Mouse (Mus musculus): ENCODE data around the gene Naa15. TPM values are rescaled to one million over a fixed set of nuclear protein-coding genes. Genes with fewer than 3 reads are reported as not detected.

Gene Naa15
- polyA plus RNA-seq, 1 experiment from 2014 or later: 38.2 TPM

DNA sequence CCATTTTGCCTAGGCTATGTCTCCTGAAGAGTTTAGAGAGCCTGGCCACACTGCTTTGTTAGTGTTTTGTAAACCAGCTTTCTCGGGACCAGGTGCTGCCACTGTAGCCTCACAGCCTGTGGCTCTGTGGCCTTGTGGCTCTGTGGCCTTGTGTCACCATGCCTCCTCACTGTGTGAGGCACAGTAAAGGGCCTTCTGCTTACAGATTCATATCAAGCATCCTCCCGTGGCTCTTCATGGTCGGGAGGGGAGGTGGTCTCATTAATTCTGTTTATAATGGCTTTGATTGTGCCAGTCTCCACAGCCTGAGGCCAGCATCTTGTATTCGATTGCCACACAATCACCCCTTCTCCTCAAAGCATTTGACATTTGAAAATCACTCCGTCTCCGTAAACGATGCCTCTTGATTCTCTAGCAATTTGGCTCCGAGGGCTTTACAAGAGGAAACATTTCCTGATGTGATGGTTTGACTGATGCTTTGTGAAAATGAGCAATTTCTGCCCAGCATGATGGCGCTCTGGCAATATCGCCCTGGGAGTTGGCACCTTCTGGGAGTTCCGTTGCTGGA is 89.5 kb downstream of the Naa15 start:
- Histone ChIP-seq H3K27me3 (ENCODE audit: control insufficient read depth, insufficient read depth, low read depth, low read length) (no peaks in the 10 kb centered on the region), H3K4me3 (ENCODE audit: low read depth, low read length) (no peak overlapping the region), H3K9ac (ENCODE audit: low read depth, low read length) (no peak overlapping the region), H3K4me2 (ENCODE audit: low read length) (no peak overlapping the region), H3K4me1 (ENCODE audit: control insufficient read depth, insufficient read depth, low read length) (no peaks in the 10 kb centered on the region), H3K36me3 (ENCODE audit: control insufficient read depth, insufficient read depth, low read length) (no peaks in the 10 kb centered on the region), H3K27ac (ENCODE audit: low read length) (no peak overlapping the region), H3K9me3 (replicated peaks; ENCODE audit: control insufficient read depth, low read length, poor library complexity, severe bottlenecking) (no peaks in the 10 kb centered on the region)
- no peak for ATAC-seq
- WGBS: 45% methylated on average over 11 of the region's 11 CpGs

DNA sequence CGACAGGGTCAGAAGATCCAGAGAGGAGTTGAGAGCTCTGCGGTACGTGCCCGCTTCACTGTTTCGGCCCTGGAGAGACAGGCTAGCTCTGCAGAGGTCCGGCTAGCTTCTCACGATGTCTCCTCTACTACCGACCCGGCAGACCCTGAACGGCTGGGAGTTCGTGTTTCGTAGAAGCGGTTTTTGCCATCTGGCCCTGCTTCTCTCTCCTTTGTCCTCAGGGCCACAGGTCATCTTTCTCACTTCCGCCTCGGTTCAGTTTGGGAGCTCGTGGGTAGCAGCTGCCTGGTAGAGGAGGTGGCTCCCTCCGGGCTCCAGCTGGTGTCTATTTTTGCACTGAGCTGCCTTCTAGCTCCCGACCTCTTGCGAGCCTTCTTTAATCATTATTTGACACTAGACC is 90.5 kb downstream of the Naa15 start:
- no peaks in the 10 kb centered on the region for H3K36me3 ChIP-seq (ENCODE audit: control insufficient read depth, insufficient read depth, low read length)
- no peak overlapping the region for H3K4me3 ChIP-seq (ENCODE audit: low read depth, low read length)
- no peak overlapping the region for H3K4me2 ChIP-seq (ENCODE audit: low read length)
- H3K27me3 ChIP-seq (ENCODE audit: control insufficient read depth, insufficient read depth, low read depth, low read length): no peaks in the 10 kb centered on the region
- H3K9ac ChIP-seq (ENCODE audit: low read depth, low read length): no peak overlapping the region
- WGBS: 62% methylated on average over 19 of the region's 19 CpGs
- ATAC-seq: no peak
- H3K9me3 ChIP-seq (replicated peaks; ENCODE audit: control insufficient read depth, low read length, poor library complexity, severe bottlenecking): no peaks in the 10 kb centered on the region
- no peak overlapping the region for H3K27ac ChIP-seq (ENCODE audit: low read length)
- no peaks in the 10 kb centered on the region for H3K4me1 ChIP-seq (ENCODE audit: control insufficient read depth, insufficient read depth, low read length)

DNA sequence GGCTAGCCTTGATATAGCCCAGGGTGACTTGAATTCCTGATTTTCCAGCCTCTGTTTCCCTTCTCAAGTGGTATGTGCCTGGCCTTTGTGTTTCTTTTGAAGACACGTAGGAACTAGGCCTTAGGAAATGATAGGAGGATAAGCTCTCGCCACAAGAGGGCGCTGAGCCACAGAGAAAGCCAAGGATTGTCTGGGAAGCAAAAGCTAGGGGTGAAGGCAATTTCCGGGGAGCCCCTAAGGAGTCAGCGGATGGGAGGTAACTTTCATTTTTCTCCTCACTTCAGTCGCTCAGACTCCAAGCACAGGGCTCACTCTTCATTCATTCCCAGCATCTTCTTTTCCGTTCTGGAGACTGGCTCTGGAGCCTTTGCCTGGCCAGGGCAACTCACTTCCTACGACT is 96.0 kb downstream of the Naa15 start:
- H3K4me2 ChIP-seq (ENCODE audit: low read length): no peak overlapping the region
- H3K27ac ChIP-seq (ENCODE audit: low read length): no peak overlapping the region
- H3K27me3 ChIP-seq (ENCODE audit: control insufficient read depth, insufficient read depth, low read depth, low read length): no peaks in the 10 kb centered on the region
- no peaks in the 10 kb centered on the region for H3K36me3 ChIP-seq (ENCODE audit: control insufficient read depth, insufficient read depth, low read length)
- H3K4me3 ChIP-seq (ENCODE audit: low read depth, low read length): no peak overlapping the region
- H3K4me1 ChIP-seq (ENCODE audit: control insufficient read depth, insufficient read depth, low read length): no peaks in the 10 kb centered on the region
- 29% methylated on average over 8 of the region's 8 CpGs for WGBS
- no peak for ATAC-seq
- H3K9ac ChIP-seq (ENCODE audit: low read depth, low read length): no peak overlapping the region
- H3K9me3 ChIP-seq (replicated peaks; ENCODE audit: control insufficient read depth, low read length, poor library complexity, severe bottlenecking): no peaks in the 10 kb centered on the region

DNA sequence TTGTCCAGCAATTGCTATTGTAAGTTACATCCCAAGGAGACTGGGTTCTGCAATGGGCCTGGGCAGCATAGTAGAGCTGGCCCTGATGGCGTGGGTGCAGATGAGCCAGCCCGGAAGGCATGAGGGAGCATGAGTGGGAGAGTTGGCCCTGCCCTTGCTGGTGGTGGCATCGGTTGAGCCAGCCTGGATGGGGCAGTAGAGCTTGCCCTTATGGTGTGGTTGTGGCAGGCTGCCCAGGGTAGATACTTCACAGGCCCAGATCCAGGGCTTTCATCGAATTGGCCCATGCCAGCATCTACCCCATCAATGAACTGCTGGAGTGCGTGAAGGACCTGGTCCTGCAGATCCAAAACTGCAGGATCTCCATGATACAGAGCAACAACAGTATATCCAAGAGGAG is 97.0 kb downstream of the Naa15 start:
- no peaks in the 10 kb centered on the region for H3K36me3 ChIP-seq (ENCODE audit: control insufficient read depth, insufficient read depth, low read length)
- no peak overlapping the region for H3K9ac ChIP-seq (ENCODE audit: low read depth, low read length)
- 96% methylated on average over 5 of the region's 5 CpGs for WGBS
- no peaks in the 10 kb centered on the region for H3K4me1 ChIP-seq (ENCODE audit: control insufficient read depth, insufficient read depth, low read length)
- H3K4me2 ChIP-seq (ENCODE audit: low read length): no peak overlapping the region
- no peak; the same call in 1 of the 2 replicates for ATAC-seq
- no peaks in the 10 kb centered on the region for H3K27me3 ChIP-seq (ENCODE audit: control insufficient read depth, insufficient read depth, low read depth, low read length)
- no peak overlapping the region for H3K27ac ChIP-seq (ENCODE audit: low read length)
- no peak overlapping the region for H3K4me3 ChIP-seq (ENCODE audit: low read depth, low read length)
- no peaks in the 10 kb centered on the region for H3K9me3 ChIP-seq (replicated peaks; ENCODE audit: control insufficient read depth, low read length, poor library complexity, severe bottlenecking)

DNA sequence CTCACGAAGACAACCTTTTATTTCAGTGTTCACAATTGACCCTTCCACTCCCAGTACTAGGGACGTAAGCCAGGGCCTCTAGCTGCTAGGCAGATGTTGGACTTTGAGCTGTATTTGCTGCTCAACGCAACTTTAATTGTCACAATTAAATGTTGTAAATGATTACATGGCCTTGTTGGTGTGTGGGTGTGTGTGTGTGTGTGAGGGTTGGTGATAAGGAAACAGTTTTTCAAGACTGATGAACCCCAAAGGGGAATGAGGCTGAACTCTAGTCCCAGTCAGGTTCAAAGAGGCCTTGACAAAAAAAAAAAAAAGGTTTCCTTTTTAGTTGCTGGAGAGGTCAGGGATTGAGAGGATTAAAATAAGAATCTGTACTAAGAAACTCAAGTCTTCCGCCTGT is 102.5 kb downstream of the Naa15 start:
- H3K4me1 ChIP-seq (ENCODE audit: control insufficient read depth, insufficient read depth, low read length): no peaks in the 10 kb centered on the region
- ATAC-seq: no peak
- H3K36me3 ChIP-seq (ENCODE audit: control insufficient read depth, insufficient read depth, low read length): peaks cover 11% of the 10 kb centered on the region; the same call in 1 of the 2 replicates
- no peak overlapping the region for H3K4me2 ChIP-seq (ENCODE audit: low read length)
- no peak overlapping the region for H3K9ac ChIP-seq (ENCODE audit: low read depth, low read length)
- WGBS: 73% methylated on average over 4 of the region's 4 CpGs
- H3K27me3 ChIP-seq (ENCODE audit: control insufficient read depth, insufficient read depth, low read depth, low read length): no peaks in the 10 kb centered on the region
- no peak overlapping the region for H3K27ac ChIP-seq (ENCODE audit: low read length)
- no peaks in the 10 kb centered on the region for H3K9me3 ChIP-seq (replicated peaks; ENCODE audit: control insufficient read depth, low read length, poor library complexity, severe bottlenecking)
- H3K4me3 ChIP-seq (ENCODE audit: low read depth, low read length): no peak overlapping the region

DNA sequence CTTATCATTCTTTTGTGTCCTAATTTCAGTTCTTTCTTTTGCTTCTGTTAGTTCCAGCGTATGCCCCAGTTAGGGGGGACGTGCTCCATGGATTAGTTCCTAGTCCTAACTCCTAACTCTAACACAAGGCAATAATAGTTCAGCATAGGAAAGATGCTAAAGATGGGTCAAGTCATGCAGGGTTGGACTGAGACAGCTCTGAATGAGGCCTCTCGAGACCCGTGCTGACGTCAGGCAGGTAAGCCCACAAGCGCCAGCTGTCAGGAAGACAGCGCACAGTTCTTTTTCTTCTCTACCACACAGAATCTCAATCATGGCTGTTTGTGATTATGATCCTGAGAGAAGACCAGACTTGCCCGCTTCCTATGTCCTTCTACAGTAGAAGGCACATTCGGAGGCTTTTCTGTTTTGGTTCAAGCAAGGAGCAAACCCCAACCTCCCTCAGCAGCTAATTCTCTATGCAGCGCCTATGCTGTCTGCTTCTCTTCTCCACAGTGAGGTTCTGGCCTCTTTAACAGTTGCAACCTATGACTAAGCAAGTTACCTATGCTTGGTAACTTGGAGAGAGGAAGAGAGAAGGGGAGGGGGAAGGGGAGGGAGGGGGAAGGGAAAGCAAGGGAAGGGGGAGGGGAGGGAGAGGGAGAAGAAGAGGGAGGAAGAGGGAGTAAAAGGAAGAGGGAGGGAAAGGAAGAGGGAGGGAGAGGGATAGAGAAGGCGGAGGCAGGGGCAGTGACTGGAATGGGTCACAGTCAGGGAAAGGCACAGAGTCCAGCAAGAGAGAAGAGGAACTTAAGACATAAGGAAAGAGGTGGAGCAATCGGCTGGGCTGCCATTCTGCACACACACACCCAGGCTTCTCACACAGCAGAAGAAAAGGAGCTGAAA is 103.2 kb downstream of the Naa15 start:
- Histone ChIP-seq H3K4me2 (ENCODE audit: low read length) (no peak overlapping the region), H3K36me3 (ENCODE audit: control insufficient read depth, insufficient read depth, low read length) (peaks cover 14% of the 10 kb centered on the region), H3K9ac (ENCODE audit: low read depth, low read length) (no peak overlapping the region), H3K27me3 (ENCODE audit: control insufficient read depth, insufficient read depth, low read depth, low read length) (no peaks in the 10 kb centered on the region), H3K4me3 (ENCODE audit: low read depth, low read length) (no peak overlapping the region), H3K27ac (ENCODE audit: low read length) (no peak overlapping the region), H3K4me1 (ENCODE audit: control insufficient read depth, insufficient read depth, low read length) (no peaks in the 10 kb centered on the region), H3K9me3 (replicated peaks; ENCODE audit: control insufficient read depth, low read length, poor library complexity, severe bottlenecking) (no peaks in the 10 kb centered on the region)
- WGBS: 72% methylated on average over 12 of the region's 12 CpGs
- ATAC-seq: no peak

DNA sequence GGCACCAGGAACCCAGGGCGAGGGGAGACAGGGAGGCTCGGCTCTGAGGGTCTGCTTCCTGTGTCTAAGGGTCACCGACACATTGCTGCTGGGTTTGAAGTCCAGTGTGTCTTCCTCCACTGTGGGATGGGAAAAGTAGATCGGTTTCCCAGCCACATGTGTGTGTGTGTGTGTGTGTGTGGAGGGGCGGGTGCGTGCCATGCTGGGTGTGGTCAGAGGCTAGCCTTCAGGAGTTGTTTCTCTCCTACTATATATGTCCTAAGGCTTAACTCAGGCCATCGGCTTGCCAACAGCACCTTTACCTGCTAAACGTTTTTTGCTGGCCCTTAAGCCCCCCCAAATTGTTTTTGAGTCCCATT is 103.8 kb downstream of the Naa15 start:
- Histone ChIP-seq H3K4me1 (ENCODE audit: control insufficient read depth, insufficient read depth, low read length) (no peaks in the 10 kb centered on the region), H3K4me3 (ENCODE audit: low read depth, low read length) (no peak overlapping the region), H3K9ac (ENCODE audit: low read depth, low read length) (no peak overlapping the region), H3K27ac (ENCODE audit: low read length) (no peak overlapping the region), H3K4me2 (ENCODE audit: low read length) (no peak overlapping the region), H3K27me3 (ENCODE audit: control insufficient read depth, insufficient read depth, low read depth, low read length) (no peaks in the 10 kb centered on the region), H3K36me3 (ENCODE audit: control insufficient read depth, insufficient read depth, low read length) (peaks cover 20% of the 10 kb centered on the region), H3K9me3 (replicated peaks; ENCODE audit: control insufficient read depth, low read length, poor library complexity, severe bottlenecking) (no peaks in the 10 kb centered on the region)
- 68% methylated on average over 8 of the region's 8 CpGs for WGBS
- ATAC-seq: no peak

DNA sequence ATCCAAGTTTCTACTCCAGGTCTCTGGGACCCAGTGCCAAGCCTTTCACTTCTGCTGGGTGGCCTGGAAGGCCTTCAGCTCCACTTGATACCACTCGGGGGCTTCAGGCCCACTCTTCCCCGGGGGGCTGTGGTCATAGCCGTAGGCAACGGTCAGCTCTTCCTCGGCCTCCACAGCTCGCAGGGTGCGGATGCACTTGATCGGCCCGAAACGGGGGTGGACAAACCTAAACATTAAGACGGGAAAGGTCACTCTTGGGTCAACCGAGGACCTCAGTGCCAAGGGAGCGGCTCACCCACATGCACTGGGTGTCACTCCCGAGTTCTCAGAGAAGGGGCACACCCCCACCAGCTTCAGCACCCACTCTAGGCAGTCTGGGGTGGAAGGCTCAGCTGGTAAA is 106.3 kb downstream of the Naa15 start:
- Histone ChIP-seq H3K4me3 (ENCODE audit: low read depth, low read length) (no peak overlapping the region), H3K27ac (ENCODE audit: low read length) (no peak overlapping the region), H3K36me3 (ENCODE audit: control insufficient read depth, insufficient read depth, low read length) (peaks cover 39% of the 10 kb centered on the region), H3K27me3 (ENCODE audit: control insufficient read depth, insufficient read depth, low read depth, low read length) (no peaks in the 10 kb centered on the region), H3K4me1 (ENCODE audit: control insufficient read depth, insufficient read depth, low read length) (no peaks in the 10 kb centered on the region), H3K4me2 (ENCODE audit: low read length) (no peak overlapping the region), H3K9me3 (replicated peaks; ENCODE audit: control insufficient read depth, low read length, poor library complexity, severe bottlenecking) (no peaks in the 10 kb centered on the region), H3K9ac (ENCODE audit: low read depth, low read length) (no peak overlapping the region)
- WGBS: 93% methylated on average over 14 of the region's 14 CpGs
- ATAC-seq: no peak

DNA sequence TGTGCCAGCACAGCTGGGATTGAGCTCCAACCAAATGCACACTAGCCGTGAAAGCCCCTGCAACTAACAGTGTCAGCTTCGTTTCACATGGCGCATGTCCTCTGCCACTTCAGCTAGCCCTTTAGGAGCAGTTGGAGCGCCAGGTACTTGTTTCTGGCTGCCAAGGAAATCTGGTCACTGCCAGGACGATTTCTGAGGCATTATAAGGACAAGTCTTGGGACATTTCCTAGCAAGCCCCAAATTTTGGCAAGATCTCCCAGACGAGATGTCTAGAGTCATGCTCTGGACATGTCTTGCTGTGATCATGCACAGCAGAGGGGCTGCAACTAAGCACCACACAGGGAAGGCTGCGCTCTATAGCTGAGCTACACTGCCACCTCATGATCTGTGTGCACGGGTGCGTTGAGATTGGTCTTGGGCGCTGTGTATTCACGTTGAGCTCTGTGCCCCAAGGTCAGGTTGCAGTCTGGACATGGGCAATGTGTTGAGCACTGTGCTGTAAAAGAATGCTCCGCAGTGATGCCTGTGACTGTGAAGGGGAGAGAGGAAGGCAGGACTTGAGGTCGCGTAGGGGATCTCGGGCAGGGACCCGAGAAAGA is 110.3 kb downstream of the Naa15 start:
- Histone ChIP-seq H3K4me3 (ENCODE audit: low read depth, low read length) (no peak overlapping the region), H3K36me3 (ENCODE audit: control insufficient read depth, insufficient read depth, low read length) (peaks cover 54% of the 10 kb centered on the region)

More for the DNA sequence above, 110.3 kb downstream of the Naa15 start:
- Histone ChIP-seq H3K4me1 (ENCODE audit: control insufficient read depth, insufficient read depth, low read length) (no peaks in the 10 kb centered on the region), H3K4me2 (ENCODE audit: low read length) (no peak overlapping the region), H3K27ac (ENCODE audit: low read length) (no peak overlapping the region), H3K9ac (ENCODE audit: low read depth, low read length) (no peak overlapping the region), H3K9me3 (replicated peaks; ENCODE audit: control insufficient read depth, low read length, poor library complexity, severe bottlenecking) (no peaks in the 10 kb centered on the region), H3K27me3 (ENCODE audit: control insufficient read depth, insufficient read depth, low read depth, low read length) (no peaks in the 10 kb centered on the region)
- WGBS: 88% methylated on average over 16 of the region's 16 CpGs
- ATAC-seq: no peak

All from midbrain, embryonic 16.5 days (tissue).